Mouse (Mus musculus) gastrocnemius, postnatal 25 days (tissue): ENCODE measurements around the gene Rgs9. TPM values are rescaled to one million over a fixed set of nuclear protein-coding genes. Genes with fewer than 3 reads are reported as not detected.
"Not testable (repeated sequence)": the region's sequence is repeated elsewhere in the genome, so short reads cannot be mapped to it uniquely, and the experiment has no call there.

Experiments used
- DNase-seq: peaks from one replicate; pipeline ENCODE4 v3.0.0; 2022
- total RNA-seq, 2 experiments: library from RNA; stranded (reverse); gene quantifications; 1 replicate in 1 of 2; 2 replicates in 1 of 2; pipeline ENCODE4 v1.2.3; 2021

The Rgs9 gene
- total RNA-seq, 2 experiments from 2014 or later = 0.19 TPM; not detected in 1

DNA sequence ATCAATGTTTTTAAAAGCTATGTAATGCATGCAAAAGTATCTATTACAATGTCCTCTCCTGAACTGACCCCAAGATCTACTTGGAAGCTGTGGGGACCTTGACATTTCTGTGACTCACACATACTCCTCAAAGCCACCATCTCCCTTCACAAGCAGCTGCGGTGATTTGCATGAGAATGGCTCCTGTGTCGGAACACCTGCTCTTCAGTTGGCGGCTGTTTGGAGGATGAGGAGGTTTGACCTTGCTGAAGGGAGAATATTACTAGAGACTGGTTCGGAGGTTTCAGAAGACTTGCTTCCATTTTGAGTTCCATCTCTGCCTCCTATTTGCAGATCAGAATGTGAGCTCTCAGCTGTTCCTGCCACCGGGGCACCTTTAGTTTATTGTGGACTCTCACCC is 7.8 kb upstream of the Rgs9 start:
- no peak for DNase-seq

- peak; percentile 20 for DNase-seq
Measured at GRCm38 (mm10) chr11:109302338-109302737, 4.4 kb upstream of the Rgs9 start.

DNA sequence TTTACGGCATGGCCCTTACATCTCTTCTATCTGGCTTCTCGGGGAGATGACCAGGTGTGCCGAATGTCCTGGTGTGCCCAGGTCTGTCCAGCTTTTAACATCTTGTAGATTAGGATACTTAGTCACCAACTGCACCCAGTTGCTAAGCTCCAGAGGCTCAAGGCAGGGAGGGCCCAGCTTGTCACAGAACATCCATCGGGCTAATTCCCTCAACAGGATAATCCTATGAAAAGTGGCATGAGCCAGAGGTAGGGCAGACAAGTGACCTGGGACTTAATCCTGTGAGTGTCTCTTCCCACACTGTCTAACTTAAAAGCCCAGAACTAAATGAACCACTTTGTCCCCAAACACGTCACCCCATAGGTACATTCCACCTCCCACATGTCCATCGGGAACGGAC is 898 bp downstream of the Rgs9 start:
- no peak for DNase-seq

DNA sequence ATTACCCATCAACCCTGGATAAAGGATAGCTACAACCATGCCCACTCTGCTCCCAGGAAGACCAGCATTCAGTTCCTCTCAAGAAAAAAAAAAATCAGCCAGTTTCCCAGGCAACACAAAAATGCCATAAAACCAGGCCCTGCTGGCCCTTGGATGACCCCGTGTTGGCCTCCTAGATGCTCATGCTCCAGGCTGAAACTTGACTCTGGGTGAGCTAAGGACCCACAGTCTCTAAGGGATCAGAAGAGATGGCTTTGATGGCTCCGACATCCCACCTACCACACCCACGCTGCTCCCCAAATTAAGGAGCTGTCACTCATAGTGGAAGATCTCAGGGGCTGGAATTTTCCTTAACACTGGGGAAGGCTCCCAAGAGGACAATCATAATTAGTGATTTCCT is 5.9 kb downstream of the Rgs9 start:
- no peak for DNase-seq

- DNase-seq = not testable (repeated sequence)
Measured at GRCm38 (mm10) chr11:109289378-109289777, 8.6 kb downstream of the Rgs9 start.

DNA sequence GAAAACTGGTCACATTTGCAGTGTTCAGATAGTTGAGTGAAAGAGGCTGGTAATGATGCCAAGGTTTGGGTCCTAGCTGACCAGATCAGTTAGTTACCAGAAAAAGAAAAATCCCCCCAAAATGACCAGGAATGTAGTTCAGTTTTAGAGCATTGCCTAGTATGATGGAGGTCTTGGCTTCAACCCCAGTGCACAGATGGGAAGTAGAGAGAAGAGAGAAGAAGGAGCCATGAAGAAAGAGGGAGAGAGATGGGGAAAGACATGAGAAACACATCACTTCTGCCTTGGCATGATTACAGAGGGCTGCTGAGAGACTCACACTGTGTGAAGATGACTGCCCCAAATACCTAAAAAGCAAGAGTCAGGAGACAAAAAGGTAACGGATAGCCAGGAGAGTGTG is 13.1 kb downstream of the Rgs9 start:
- no peak for DNase-seq

DNA sequence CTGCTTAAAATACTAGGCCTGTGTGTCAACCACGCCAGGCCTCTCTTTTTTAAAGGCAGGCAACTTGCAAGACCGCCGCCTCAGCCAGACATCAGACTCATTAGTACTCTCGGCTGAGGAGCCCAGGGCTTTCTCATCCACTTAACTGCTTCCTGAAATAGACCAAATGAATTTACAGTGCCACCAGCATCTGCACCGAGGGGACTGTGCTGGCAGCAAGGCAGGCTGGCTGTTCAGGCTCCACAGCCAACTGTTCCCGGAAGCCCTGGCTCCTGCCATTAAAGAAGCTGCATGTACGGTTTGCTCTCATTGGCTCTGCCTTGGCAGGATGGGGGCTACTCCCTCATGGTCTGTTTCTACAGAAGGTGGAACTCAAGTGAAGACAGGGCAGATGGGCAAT is 19.7 kb downstream of the Rgs9 start:
- DNase-seq = no peak

DNA sequence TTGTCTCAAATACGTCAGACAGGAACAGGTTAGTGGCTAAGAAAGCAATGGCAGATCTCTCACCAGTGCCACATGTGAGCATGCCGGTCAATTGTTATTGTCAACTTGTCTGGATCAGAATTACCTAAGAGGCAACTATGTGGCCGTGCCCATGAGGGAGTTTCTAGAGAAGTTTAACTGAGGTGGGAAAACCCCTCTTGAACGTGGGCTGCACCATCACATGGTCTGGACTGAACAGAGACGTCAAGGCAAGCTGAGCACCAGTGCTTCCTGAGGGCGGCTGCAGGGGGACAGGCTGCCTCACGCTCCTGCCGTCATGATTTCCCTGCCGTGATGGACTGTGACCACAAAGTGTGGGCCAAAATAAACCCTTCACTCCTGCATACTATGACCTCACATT is 26.5 kb downstream of the Rgs9 start:
- DNase-seq = no peak

DNA sequence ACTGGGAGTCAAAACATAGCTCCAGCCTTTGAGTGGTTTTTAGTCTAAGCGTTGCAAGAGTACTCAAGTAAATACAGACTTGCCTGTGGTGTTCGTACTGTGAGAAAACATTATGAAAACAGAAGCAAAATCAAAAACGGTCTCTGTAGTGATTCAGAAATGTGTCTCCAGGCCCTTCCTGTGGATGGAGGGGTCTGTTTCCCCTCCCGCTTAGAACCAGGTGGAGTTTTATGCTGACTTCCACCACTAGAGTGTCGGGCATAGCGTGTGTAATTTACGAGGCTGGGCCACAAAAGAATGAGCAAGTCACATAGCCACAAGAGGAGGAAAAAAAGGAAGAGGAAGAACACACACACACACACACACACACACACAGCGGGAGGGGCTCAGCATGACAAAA is 27.6 kb downstream of the Rgs9 start:
- no peak for DNase-seq

DNA sequence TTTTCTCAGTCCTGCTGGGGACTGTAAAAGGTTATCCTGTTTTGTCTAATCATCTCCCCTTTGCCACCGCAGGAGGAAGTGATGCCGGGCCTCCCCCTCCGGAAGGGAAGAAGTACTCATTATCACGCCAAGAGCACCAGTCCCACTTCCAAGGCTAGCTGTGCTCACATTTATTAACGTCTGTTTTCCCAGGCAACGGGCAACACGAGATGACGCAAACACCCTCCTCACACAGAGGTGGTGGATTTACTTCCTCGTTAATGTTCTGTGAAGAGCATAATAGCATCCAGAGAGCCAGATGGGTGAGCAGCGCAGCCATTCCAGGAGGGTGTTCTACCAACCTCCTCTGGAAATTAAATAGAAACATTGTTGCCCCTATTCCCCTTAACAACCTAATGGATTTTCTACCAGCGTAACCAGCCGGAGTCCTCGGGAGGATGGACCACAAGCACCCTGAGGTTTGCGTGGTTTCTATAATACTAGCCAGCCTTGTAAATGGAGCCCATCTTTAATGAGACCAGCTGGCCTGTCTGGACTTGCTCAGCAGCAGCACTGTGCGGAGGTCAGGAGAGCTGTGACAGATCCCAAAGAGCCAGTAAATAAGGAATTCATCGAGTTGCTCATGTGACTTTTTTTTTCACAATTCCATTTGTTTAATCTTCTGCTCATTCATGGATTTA is 28.1 kb downstream of the Rgs9 start:
- DNase-seq = no peak

DNA sequence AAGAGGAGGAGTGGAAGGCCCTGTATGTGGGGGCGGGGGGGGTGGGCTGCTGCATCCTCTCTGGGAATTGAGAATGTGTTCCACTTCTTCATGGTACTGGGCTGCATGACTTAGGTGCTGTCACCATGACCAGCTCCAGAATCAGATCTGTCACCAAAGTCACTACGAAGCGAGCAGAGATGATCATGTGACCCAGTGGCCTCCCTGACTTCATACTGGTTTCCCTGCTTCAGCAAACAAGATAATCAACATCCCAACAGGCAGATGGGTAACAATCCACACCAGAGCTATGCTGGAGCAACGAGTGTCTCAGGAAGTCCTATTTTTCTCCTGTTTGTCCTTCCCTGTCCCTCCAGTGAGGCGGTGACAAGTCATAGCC is 28.7 kb downstream of the Rgs9 start:
- no peak for DNase-seq

GRCm38 (mm10) chr11:109266161-109266910 is 31.6 kb downstream of the Rgs9 start:
- DNase-seq = no peak

DNA sequence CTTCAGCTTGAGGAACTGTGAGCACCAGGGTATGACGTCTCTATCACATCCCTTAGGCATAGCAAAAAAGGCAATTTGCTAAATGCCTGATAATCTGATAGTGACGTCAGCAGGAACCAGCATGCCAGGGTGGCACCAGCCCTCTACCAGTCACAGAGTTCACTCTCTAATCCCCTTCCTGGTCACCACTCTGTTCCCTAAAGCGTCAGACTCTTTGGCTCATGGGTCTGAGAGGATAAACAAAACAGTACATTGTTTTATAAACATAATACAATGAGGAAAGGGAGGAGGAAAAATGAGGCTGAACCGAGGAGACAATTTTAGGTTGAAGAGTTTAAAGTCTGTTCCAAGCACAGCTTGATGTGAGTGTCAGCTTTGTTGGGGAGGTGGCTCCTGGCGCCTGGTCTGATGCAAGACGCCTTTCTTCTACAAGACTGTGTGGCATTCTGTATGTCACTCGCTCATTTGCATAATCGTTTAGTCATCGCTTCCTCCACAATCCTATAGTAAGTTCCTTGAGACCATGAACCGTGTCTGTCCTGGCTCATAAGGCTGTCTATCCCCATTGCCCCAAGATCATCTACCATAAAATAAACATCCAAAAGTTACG is 33.7 kb downstream of the Rgs9 start:
- no peak for DNase-seq

GRCm38 (mm10) chr11:109260561-109260960 is 37.4 kb downstream of the Rgs9 start:
- DNase-seq = no peak

- no peak for DNase-seq
Measured at GRCm38 (mm10) chr11:109258941-109259910, 38.7 kb downstream of the Rgs9 start.

DNA sequence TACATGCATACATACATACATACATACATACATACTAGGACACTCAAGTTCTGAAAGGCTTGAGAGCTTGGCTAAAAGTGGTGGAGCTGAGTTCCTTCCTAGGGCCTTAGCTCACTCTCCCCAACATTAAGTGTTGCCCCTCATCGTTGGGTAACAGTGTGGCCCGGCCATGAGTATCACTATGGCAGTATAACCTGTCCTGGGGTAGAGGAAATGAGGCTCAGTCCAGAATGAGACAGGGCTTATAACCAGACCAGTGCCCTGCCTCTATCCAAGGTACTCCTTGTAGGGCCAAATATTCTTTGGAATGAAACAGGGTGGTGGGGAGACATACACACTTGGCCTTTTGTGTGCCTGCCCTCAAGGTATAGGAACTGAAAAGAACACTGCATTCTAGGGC is 40.1 kb downstream of the Rgs9 start:
- no peak for DNase-seq

DNA sequence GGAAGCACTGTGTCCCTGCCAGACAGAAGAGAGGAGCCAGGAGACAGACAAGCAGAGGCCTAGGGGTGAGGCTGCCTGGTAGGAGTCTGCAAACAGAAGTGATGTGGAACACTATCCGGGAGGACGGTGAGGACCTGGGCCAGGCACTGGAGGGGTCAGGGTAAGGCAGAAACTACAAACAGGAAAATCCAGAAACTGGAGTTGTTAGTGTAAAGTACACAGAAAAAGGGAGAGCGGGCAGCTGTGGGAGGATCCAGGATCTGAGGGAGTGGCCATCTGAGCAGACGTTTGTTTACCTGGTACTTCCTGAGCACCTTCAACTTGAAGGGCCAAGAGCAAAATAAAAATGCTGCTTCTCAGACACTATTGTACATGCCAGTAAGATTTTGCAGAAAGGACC is 42.9 kb downstream of the Rgs9 start:
- DNase-seq = no peak

GRCm38 (mm10) chr11:109252483-109252882 is 45.4 kb downstream of the Rgs9 start:
- DNase-seq = no peak

GRCm38 (mm10) chr11:109250566-109250965 is 47.4 kb downstream of the Rgs9 start:
- DNase-seq = no peak

GRCm38 (mm10) chr11:109246920-109247319 is 51.0 kb downstream of the Rgs9 start:
- no peak for DNase-seq

DNA sequence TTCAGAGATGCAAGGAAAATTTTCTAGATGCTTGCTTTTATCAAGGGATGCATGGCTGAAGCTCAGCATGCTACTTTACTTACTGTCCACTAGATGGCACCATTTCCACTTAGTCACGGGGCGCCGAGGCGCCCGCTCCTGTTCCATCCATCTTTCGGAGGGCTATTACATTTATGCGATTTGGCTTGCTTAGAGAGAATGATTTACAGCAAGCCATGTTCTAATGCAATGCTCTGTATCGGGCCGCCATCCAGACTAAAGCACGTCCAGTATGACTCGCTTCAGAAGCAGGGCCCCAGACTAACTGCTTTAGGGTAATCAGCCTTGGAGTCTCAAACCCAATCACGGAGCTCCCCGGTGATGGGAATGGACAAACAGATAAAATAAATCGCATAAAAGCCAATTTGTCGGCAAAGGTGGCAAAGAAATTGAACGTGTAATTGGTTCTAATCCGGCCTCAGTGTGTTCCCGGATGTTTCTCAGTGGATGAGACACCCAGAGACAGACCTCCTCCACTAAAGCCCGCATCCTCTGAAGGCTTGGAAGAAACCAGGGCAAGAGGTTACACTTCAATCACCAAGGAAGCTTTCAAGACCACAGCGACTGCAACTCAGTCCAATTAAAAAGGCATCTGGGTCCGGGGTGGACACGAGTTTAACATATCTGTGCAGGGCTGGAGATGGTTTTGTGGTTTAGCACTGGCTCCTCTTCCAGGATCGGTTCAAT is 53.1 kb downstream of the Rgs9 start:
- DNase-seq = no peak

- DNase-seq = no peak
Measured at GRCm38 (mm10) chr11:109240126-109240525, 57.8 kb downstream of the Rgs9 start.
